Mouse (Mus musculus): ENCODE data around the gene Krtcap3.

The Krtcap3 gene

DNA sequence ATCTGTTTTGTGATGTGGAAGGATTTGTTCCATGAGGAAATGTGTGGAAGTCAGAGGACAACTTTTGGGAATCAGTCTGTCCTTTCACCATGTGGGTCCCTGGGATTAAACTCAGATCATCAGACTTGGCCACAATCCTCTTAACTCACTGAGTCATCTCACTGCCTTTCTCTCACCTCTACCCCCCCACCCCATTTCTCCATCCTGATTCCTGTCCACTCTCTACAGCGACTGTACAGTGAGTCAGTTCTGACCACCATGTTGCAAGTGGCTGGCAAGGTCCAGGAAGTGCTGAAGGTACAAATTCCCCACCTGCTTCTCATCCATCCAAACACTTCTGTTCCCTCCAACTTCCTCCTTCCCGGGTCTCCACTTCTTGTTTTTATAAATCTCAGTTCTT lies 47.0 kb downstream of the Krtcap3 start:
- DNase-seq (ENCODE audit: low spot score), result no peak

DNA sequence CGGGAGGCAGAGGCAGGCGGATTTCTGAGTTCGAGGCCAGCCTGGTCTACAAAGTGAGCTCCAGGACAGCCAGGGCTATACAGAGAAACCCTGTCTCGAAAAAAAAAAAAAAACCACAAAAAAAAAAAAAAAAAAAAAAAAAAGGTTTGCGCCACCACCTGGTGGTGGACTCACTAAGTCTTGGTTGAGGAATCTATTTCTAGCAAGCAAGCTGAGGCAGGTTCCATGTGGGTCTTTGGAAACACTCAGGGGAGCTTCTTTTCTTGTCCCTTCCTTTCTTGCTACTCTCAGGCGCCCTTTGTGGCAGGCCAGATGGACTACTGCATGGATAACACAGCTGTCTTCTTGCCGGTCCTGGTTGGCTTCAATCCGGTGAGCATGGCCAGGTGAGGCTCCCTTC lies 50.4 kb downstream of the Krtcap3 start:
- DNase-seq (ENCODE audit: low spot score), result no peak

All from embryo, embryonic 10 days (tissue).